Mouse (Mus musculus): ENCODE data around the gene Ttll5. TPM values are rescaled to one million over a fixed set of nuclear protein-coding genes. Genes with fewer than 3 reads are reported as not detected.

Ttll5 gene
- polyA plus RNA-seq, 1 experiment from 2014 or later: 15.5 TPM

DNA sequence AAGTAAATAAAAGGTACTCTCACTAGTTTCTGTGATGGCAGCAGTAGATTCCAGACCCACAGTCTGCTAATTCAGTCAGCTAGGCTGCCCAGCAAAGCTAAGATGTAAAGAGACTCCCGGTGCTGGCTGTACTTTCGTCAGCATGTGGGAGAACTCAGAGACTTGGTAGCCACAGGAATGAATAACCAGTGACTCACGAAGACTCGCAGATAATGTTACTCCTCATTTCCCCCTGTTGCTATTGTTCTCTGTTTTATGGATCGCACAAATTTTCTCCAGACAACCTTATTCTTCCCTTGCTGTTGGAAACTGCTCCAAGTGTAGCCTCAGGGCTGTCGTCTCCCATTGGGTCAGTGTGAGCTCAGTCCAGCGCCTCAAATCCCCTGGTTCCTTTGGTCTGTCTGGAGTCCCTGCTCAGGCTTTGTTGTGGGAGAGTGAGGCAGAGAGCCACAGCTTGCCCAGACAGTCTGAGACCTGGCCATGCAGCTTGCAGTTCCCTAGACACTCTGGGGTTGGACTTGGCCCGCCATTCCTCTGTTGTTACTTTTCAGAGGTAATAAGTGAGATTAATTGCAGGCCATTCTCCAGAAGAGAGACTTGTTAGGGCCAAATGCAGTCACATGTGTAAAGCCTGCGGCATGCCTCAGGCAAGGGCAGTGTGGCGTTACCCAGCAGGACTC lies 135.5 kb downstream of the Ttll5 start:
- H3K36me3 ChIP-seq (ENCODE audit: control insufficient read depth, insufficient read depth, low read length): peaks cover 6% of the 10 kb centered on the region; the same call in 1 of the 2 replicates
- H3K27ac ChIP-seq (ENCODE audit: low read depth, low read length): no peak overlapping the region
- no peaks in the 10 kb centered on the region for H3K4me1 ChIP-seq (ENCODE audit: control insufficient read depth, insufficient read depth, low read length)
- H3K4me3 ChIP-seq (ENCODE audit: low read depth, low read length): no peak overlapping the region
- H3K27me3 ChIP-seq (replicated peaks; ENCODE audit: control insufficient read depth, insufficient read depth, low read length): no peaks in the 10 kb centered on the region
- DNase-seq (ENCODE audit: low spot score) (peak; percentile 29), ATAC-seq (no peak)
- H3K4me2 ChIP-seq (ENCODE audit: low read length): no peak overlapping the region
- 71% methylated on average over 10 of the region's 10 CpGs for WGBS
- H3K9ac ChIP-seq (ENCODE audit: low read length): no peak overlapping the region
- H3K9me3 ChIP-seq (replicated peaks; ENCODE audit: control insufficient read depth, low read length): no peaks in the 10 kb centered on the region

DNA sequence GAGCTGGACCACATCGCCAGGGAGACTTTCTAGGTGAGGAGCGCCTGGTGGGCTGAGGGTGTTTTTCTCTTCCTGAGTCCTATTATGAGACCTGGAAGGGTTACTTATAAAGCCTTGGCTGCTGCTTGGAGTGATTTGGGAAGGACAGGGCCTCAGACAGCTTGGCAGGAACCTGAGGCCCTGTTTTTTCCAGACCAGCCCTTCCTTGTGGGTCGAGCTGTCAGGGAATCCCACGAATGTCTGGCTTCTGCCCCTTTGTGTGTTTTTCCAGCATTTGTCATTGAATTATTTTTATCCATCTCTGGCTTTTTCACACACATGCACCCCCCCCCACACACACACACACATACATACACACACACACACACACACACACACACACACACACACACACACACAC lies 136.2 kb downstream of the Ttll5 start:
- no peak overlapping the region for H3K4me2 ChIP-seq (ENCODE audit: low read length)
- H3K36me3 ChIP-seq (ENCODE audit: control insufficient read depth, insufficient read depth, low read length): peaks cover 6% of the 10 kb centered on the region; the same call in 1 of the 2 replicates
- no peaks in the 10 kb centered on the region for H3K4me1 ChIP-seq (ENCODE audit: control insufficient read depth, insufficient read depth, low read length)
- H3K4me3 ChIP-seq (ENCODE audit: low read depth, low read length): no peak overlapping the region
- H3K27me3 ChIP-seq (replicated peaks; ENCODE audit: control insufficient read depth, insufficient read depth, low read length): no peaks in the 10 kb centered on the region
- DNase-seq (ENCODE audit: low spot score) (no peak), ATAC-seq (no peak)
- no peaks in the 10 kb centered on the region for H3K9me3 ChIP-seq (replicated peaks; ENCODE audit: control insufficient read depth, low read length)
- H3K9ac ChIP-seq (ENCODE audit: low read length): no peak overlapping the region
- WGBS: 75% methylated on average over 4 of the region's 4 CpGs
- H3K27ac ChIP-seq (ENCODE audit: low read depth, low read length): no peak overlapping the region

GRCm38 (mm10) chr12:85963160-85963559 lies 138.7 kb downstream of the Ttll5 start:
- Histone ChIP-seq H3K4me1 (ENCODE audit: control insufficient read depth, insufficient read depth, low read length) (no peaks in the 10 kb centered on the region), H3K9ac (ENCODE audit: low read length) (no peak overlapping the region), H3K4me2 (ENCODE audit: low read length) (no peak overlapping the region), H3K27ac (ENCODE audit: low read depth, low read length) (no peak overlapping the region), H3K27me3 (replicated peaks; ENCODE audit: control insufficient read depth, insufficient read depth, low read length) (no peaks in the 10 kb centered on the region), H3K36me3 (ENCODE audit: control insufficient read depth, insufficient read depth, low read length) (0 out of 2 replicates have a peak, but pooled peaks cover 6% of the 10 kb centered on the region), H3K4me3 (ENCODE audit: low read depth, low read length) (no peak overlapping the region), H3K9me3 (replicated peaks; ENCODE audit: control insufficient read depth, low read length) (no peaks in the 10 kb centered on the region)
- DNase-seq (ENCODE audit: low spot score) (no peak), ATAC-seq (no peak)
- WGBS: 92% methylated on average over 2 of the region's 2 CpGs

DNA sequence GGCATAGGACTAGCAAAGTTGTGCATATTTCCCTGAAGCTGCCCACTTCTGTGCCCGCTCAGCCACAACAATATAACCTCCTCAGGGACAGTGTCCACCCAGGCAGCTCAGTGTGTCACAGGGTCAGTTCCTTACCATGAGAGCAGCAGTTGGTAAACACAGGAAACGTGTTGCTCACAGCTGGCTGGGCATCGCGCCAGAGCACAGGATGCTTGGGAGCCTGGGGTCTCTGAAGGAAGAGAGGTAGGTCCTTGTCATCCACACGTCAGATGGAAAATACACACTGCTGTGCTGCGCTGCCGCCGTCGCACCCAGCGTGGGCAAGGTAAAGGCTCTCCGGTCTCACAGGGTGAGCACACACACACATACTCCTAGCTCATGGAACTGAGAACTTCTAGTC lies 139.2 kb downstream of the Ttll5 start:
- Histone ChIP-seq H3K36me3 (ENCODE audit: control insufficient read depth, insufficient read depth, low read length) (0 out of 2 replicates have a peak, but pooled peaks cover 6% of the 10 kb centered on the region), H3K27ac (ENCODE audit: low read depth, low read length) (no peak overlapping the region), H3K4me3 (ENCODE audit: low read depth, low read length) (no peak overlapping the region), H3K4me1 (ENCODE audit: control insufficient read depth, insufficient read depth, low read length) (no peaks in the 10 kb centered on the region), H3K4me2 (ENCODE audit: low read length) (no peak overlapping the region), H3K9ac (ENCODE audit: low read length) (no peak overlapping the region), H3K27me3 (replicated peaks; ENCODE audit: control insufficient read depth, insufficient read depth, low read length) (no peaks in the 10 kb centered on the region), H3K9me3 (replicated peaks; ENCODE audit: control insufficient read depth, low read length) (no peaks in the 10 kb centered on the region)
- ATAC-seq (no peak), DNase-seq (ENCODE audit: low spot score) (no peak)
- WGBS: 84% methylated on average over 11 of the region's 11 CpGs

DNA sequence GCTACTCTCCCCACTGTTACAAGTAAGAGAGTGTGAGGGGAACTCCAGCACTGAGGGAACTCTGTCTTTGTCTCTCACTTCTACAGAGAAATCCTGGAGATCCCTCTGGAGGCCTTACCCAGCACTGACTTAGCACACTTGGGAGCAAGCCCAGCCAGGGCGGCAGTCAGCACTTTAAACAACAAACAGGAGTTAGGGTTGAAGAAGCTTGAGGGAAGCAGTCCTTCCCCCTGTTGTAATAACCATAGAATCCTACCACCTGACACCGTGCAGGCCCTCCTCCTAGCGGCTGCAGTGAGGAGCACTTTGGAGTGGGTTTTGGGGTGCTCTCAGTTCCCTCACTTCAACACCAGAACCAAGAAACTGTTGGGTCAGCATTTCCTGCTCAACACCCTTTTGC lies 140.0 kb downstream of the Ttll5 start:
- Histone ChIP-seq H3K9ac (ENCODE audit: low read length) (no peak overlapping the region), H3K9me3 (replicated peaks; ENCODE audit: control insufficient read depth, low read length) (no peaks in the 10 kb centered on the region), H3K4me3 (ENCODE audit: low read depth, low read length) (no peak overlapping the region), H3K4me1 (ENCODE audit: control insufficient read depth, insufficient read depth, low read length) (no peaks in the 10 kb centered on the region), H3K27me3 (replicated peaks; ENCODE audit: control insufficient read depth, insufficient read depth, low read length) (no peaks in the 10 kb centered on the region), H3K36me3 (ENCODE audit: control insufficient read depth, insufficient read depth, low read length) (0 out of 2 replicates have a peak, but pooled peaks cover 6% of the 10 kb centered on the region), H3K4me2 (ENCODE audit: low read length) (no peak overlapping the region), H3K27ac (ENCODE audit: low read depth, low read length) (no peak overlapping the region)
- 92% methylated on average over 3 of the region's 3 CpGs for WGBS
- DNase-seq (ENCODE audit: low spot score): no peak
- ATAC-seq: no peak

- Histone ChIP-seq H3K4me3 (ENCODE audit: low read depth, low read length) (no peak overlapping the region), H3K4me1 (ENCODE audit: control insufficient read depth, insufficient read depth, low read length) (no peaks in the 10 kb centered on the region), H3K9ac (ENCODE audit: low read length) (no peak overlapping the region), H3K4me2 (ENCODE audit: low read length) (no peak overlapping the region), H3K9me3 (replicated peaks; ENCODE audit: control insufficient read depth, low read length) (no peaks in the 10 kb centered on the region), H3K36me3 (ENCODE audit: control insufficient read depth, insufficient read depth, low read length) (0 out of 2 replicates have a peak, but pooled peaks cover 6% of the 10 kb centered on the region), H3K27me3 (replicated peaks; ENCODE audit: control insufficient read depth, insufficient read depth, low read length) (no peaks in the 10 kb centered on the region), H3K27ac (ENCODE audit: low read depth, low read length) (no peak overlapping the region)
- DNase-seq (ENCODE audit: low spot score): no peak
- no peak for ATAC-seq
These were observed 143.4 kb downstream of the Ttll5 start for GRCm38 (mm10) chr12:85967812-85968211.

- WGBS: 66% methylated on average over 4 of the region's 4 CpGs
- H3K36me3 ChIP-seq (ENCODE audit: control insufficient read depth, insufficient read depth, low read length): 0 out of 2 replicates have a peak, but pooled peaks cover 6% of the 10 kb centered on the region
- DNase-seq (ENCODE audit: low spot score) (peak; percentile 39), ATAC-seq (no peak)
- H3K4me2 ChIP-seq (ENCODE audit: low read length): no peak overlapping the region
- no peaks in the 10 kb centered on the region for H3K4me1 ChIP-seq (ENCODE audit: control insufficient read depth, insufficient read depth, low read length)
- H3K9ac ChIP-seq (ENCODE audit: low read length): no peak overlapping the region
- H3K27me3 ChIP-seq (replicated peaks; ENCODE audit: control insufficient read depth, insufficient read depth, low read length): no peaks in the 10 kb centered on the region
- no peak overlapping the region for H3K27ac ChIP-seq (ENCODE audit: low read depth, low read length)
- H3K4me3 ChIP-seq (ENCODE audit: low read depth, low read length): no peak overlapping the region
- H3K9me3 ChIP-seq (replicated peaks; ENCODE audit: control insufficient read depth, low read length): no peaks in the 10 kb centered on the region
These were observed 143.9 kb downstream of the Ttll5 start for GRCm38 (mm10) chr12:85968409-85968808.

GRCm38 (mm10) chr12:85969571-85969970 lies 145.1 kb downstream of the Ttll5 start:
- Histone ChIP-seq H3K27me3 (replicated peaks; ENCODE audit: control insufficient read depth, insufficient read depth, low read length) (no peaks in the 10 kb centered on the region), H3K36me3 (ENCODE audit: control insufficient read depth, insufficient read depth, low read length) (no peaks in the 10 kb centered on the region), H3K9me3 (replicated peaks; ENCODE audit: control insufficient read depth, low read length) (no peaks in the 10 kb centered on the region), H3K4me3 (ENCODE audit: low read depth, low read length) (no peak overlapping the region), H3K4me1 (ENCODE audit: control insufficient read depth, insufficient read depth, low read length) (no peaks in the 10 kb centered on the region), H3K9ac (ENCODE audit: low read length) (no peak overlapping the region), H3K27ac (ENCODE audit: low read depth, low read length) (no peak overlapping the region), H3K4me2 (ENCODE audit: low read length) (no peak overlapping the region)
- no peak for DNase-seq (ENCODE audit: low spot score)
- ATAC-seq: no peak
- WGBS: 62% methylated on average over 5 of the region's 5 CpGs

DNA sequence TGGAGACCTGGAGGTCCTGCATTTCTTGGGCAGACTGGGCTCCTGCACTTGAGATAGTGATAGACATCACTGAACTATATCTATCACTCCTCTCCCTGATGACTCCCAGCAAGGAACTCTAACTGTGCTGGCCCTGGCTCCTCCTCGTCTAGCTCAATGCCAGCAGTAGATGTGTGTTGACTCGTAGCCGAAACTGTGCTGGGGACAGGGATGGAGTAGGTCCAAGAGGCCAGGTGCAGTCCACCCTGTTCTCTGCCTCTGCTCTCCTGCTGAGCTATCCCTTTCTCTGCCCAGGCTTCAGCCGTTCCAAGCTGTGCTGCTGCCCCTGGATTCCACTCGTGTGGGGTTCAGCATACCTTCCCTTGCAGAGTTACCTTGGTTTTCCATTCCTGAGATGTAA lies 145.7 kb downstream of the Ttll5 start:
- Histone ChIP-seq H3K27me3 (replicated peaks; ENCODE audit: control insufficient read depth, insufficient read depth, low read length) (no peaks in the 10 kb centered on the region), H3K36me3 (ENCODE audit: control insufficient read depth, insufficient read depth, low read length) (no peaks in the 10 kb centered on the region), H3K4me1 (ENCODE audit: control insufficient read depth, insufficient read depth, low read length) (no peaks in the 10 kb centered on the region), H3K9ac (ENCODE audit: low read length) (no peak overlapping the region), H3K4me3 (ENCODE audit: low read depth, low read length) (no peak overlapping the region), H3K27ac (ENCODE audit: low read depth, low read length) (no peak overlapping the region), H3K4me2 (ENCODE audit: low read length) (no peak overlapping the region), H3K9me3 (replicated peaks; ENCODE audit: control insufficient read depth, low read length) (no peaks in the 10 kb centered on the region)
- WGBS: 77% methylated on average over 5 of the region's 5 CpGs
- DNase-seq (ENCODE audit: low spot score) (no peak), ATAC-seq (no peak)
